Mouse (Mus musculus): ENCODE measurements around the gene Rps12. TPM values are rescaled to one million over a fixed set of nuclear protein-coding genes. Genes with fewer than 3 reads are reported as not detected.

Rps12 gene
- polyA plus RNA-seq (2014; fragmentation: Illumina TruSeq; extraction: RNeasy Lipid Tissue Mini Kit (QIAGEN cat#74804)) = 507 TPM

GRCm38 (mm10) chr10:23787062-23787821 is at the start of gene Rps12:
Gene Rps12 (minus strand): TSS chr10:23787275.

GRCm38 (mm10) chr10:23796551-23797503 is 9.8 kb upstream of the Rps12 start, which contains the start of gene Slc18b1:
Gene Slc18b1 (plus strand): TSS chr10:23796986.

Other genes with a start within 250 kb of the Rps12 start
- gene Slc18b1, start 9.7 kb upstream of the Rps12 start, polyA plus RNA-seq (2014; fragmentation: Illumina TruSeq; extraction: RNeasy Lipid Tissue Mini Kit (QIAGEN cat#74804)) = 20.2 TPM
- gene Vnn3, start 64.2 kb upstream of the Rps12 start, polyA plus RNA-seq (2014; fragmentation: Illumina TruSeq; extraction: RNeasy Lipid Tissue Mini Kit (QIAGEN cat#74804)) = 0.74 TPM
- 71.7 TPM for gene Vnn1, start 107.4 kb upstream of the Rps12 start, polyA plus RNA-seq (2014; fragmentation: Illumina TruSeq; extraction: RNeasy Lipid Tissue Mini Kit (QIAGEN cat#74804))
- not detected for gene Taar1, start 133.1 kb upstream of the Rps12 start, polyA plus RNA-seq (2014; fragmentation: Illumina TruSeq; extraction: RNeasy Lipid Tissue Mini Kit (QIAGEN cat#74804))
- not detected for gene Taar2, start 151.3 kb upstream of the Rps12 start, polyA plus RNA-seq (2014; fragmentation: Illumina TruSeq; extraction: RNeasy Lipid Tissue Mini Kit (QIAGEN cat#74804))
- gene Taar3, start 162.3 kb upstream of the Rps12 start, polyA plus RNA-seq (2014; fragmentation: Illumina TruSeq; extraction: RNeasy Lipid Tissue Mini Kit (QIAGEN cat#74804)) = not detected
- not detected for gene Taar4, start 173.2 kb upstream of the Rps12 start, polyA plus RNA-seq (2014; fragmentation: Illumina TruSeq; extraction: RNeasy Lipid Tissue Mini Kit (QIAGEN cat#74804))
- not detected for gene Taar5, start 183.4 kb upstream of the Rps12 start, polyA plus RNA-seq (2014; fragmentation: Illumina TruSeq; extraction: RNeasy Lipid Tissue Mini Kit (QIAGEN cat#74804))
- not detected for gene Taar6, start 198.4 kb upstream of the Rps12 start, polyA plus RNA-seq (2014; fragmentation: Illumina TruSeq; extraction: RNeasy Lipid Tissue Mini Kit (QIAGEN cat#74804))
- gene Taar7a, start 206.2 kb upstream of the Rps12 start, polyA plus RNA-seq (2014; fragmentation: Illumina TruSeq; extraction: RNeasy Lipid Tissue Mini Kit (QIAGEN cat#74804)) = not detected
- not detected for gene Taar7b, start 212.7 kb upstream of the Rps12 start, polyA plus RNA-seq (2014; fragmentation: Illumina TruSeq; extraction: RNeasy Lipid Tissue Mini Kit (QIAGEN cat#74804))
- gene Taar7d, start 239.9 kb upstream of the Rps12 start, polyA plus RNA-seq (2014; fragmentation: Illumina TruSeq; extraction: RNeasy Lipid Tissue Mini Kit (QIAGEN cat#74804)) = not detected